Mouse (Mus musculus): ENCODE results near the gene Taf12. TPM values are rescaled to one million over a fixed set of nuclear protein-coding genes. Genes with fewer than 3 reads are reported as not detected.

Gene Taf12
- total and polyA plus RNA-seq, 3 experiments = 62.6 to 76.4 TPM; not detected in 1

DNA sequence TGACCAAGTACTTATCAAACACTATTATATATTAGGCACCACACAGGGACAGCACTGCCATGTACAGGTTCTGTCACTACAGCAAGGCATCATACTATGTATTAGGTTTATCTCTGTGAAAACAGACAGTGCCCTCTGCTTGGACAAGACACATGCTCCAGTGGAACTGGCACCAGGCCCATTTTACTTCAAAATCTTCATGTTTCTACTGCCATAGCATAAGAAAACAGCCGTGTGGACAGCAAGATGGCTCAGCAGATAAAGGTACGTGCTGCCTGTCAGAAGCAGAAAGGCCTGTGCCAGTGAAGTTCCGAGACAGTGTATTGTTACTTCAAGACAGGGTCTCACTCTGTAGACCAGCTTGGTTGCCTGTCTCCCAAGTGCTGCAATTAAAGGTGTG is 33.0 kb upstream of the Taf12 start:
- Histone ChIP-seq H3K9me3 (replicated peaks; ENCODE audit: insufficient read depth, low read length) (no peaks in the 10 kb centered on the region), H3K4me1 (ENCODE audit: control insufficient read depth in 1 of 2, insufficient read depth in 2 of 2, low read length in 2 of 2) (peaks cover 12 to 19% of the 10 kb centered on the region in 2 experiments), H3K79me2 (ENCODE audit: control insufficient read depth, insufficient read depth, low read length, poor library complexity) (no peaks in the 10 kb centered on the region), H3K9ac (ENCODE audit: control insufficient read depth, low read depth, low read length, poor library complexity, severe bottlenecking) (no peak overlapping the region), H3K27ac (ENCODE audit: control insufficient read depth, low read depth, low read length) (peak overlapping the region; percentile 53), H3K4me3 (ENCODE audit: control insufficient read depth in 1 of 2, insufficient read depth in 1 of 2, low read depth in 2 of 2, low read length in 2 of 2) (no peak overlapping the region), H3K27me3 (ENCODE audit: control insufficient read depth in 1 of 2, insufficient read depth in 2 of 2, low read length in 2 of 2) (no peaks in the 10 kb centered on the region), H3K36me3 (ENCODE audit: control insufficient read depth in 1 of 2, insufficient read depth in 2 of 2, low read length in 2 of 2) (peaks cover 3 to 24% of the 10 kb centered on the region in 2 experiments)
- TF ChIP-seq ETS1 (IDR thresholded peaks at IDR 0.05; ENCODE audit: low read depth, low read length) (peak; percentile 49; the same call in 1 of the 2 replicates), MXI1 (IDR thresholded peaks at IDR 0.05; ENCODE audit: low read depth, low read length) (0 out of 2 replicates have a peak, but pooled peaks have one; percentile 37), ELF1 (IDR thresholded peaks at IDR 0.05; ENCODE audit: low read depth, low read length) (no peak), TAL1 (IDR thresholded peaks at IDR 0.05; ENCODE audit: low read length) (peak; percentile 90), RAD21 (IDR thresholded peaks at IDR 0.05; ENCODE audit: low read depth, low read length) (no peak), NRF1 (IDR thresholded peaks at IDR 0.05; ENCODE audit: insufficient read depth, low read depth, low read length, poor library complexity, severe bottlenecking) (no peak), MYC (IDR thresholded peaks at IDR 0.05; ENCODE audit: low read depth, low read length) (peak; percentile 59; the same call in 1 of the 2 replicates), EP300 (IDR thresholded peaks at IDR 0.05; ENCODE audit: low read depth in 1 of 2, low read length in 2 of 2) (peak; percentile 7 to 58; a peak in 1 of 4 replicates), MAFK (IDR thresholded peaks at IDR 0.05; ENCODE audit: borderline replicate concordance, low read depth, low read length) (no peak), GATA1 (IDR thresholded peaks at IDR 0.05; ENCODE audit: low read depth, low read length) (peak; percentile 74)
- peak; percentile 80 for DNase-seq (ENCODE audit: low read depth, low spot score)

DNA sequence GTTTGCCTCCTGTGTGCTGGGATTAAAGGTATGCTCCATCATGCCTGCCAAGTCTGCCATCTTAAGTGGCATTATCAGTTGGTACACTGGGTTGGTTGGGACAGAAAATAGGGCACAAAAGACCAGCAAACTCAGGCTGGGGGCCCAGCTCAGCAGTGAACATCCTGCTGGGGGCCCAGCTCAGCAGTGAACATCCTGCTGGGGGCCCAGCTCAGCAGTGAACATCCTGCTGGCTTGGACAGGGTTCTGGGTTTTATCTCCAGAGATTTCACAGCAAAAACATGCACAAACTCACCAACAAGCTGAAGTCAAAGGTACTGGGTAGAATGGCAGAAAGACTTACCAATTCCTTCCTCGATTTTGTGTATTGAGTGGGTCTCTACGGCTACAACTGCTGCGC is 28.5 kb upstream of the Taf12 start:
- H3K27ac ChIP-seq (ENCODE audit: control insufficient read depth, low read depth, low read length) = no peak overlapping the region
- peaks cover 5 to 18% of the 10 kb centered on the region in 2 experiments for H3K36me3 ChIP-seq (ENCODE audit: control insufficient read depth in 1 of 2, insufficient read depth in 2 of 2, low read length in 2 of 2)
- H3K79me2 ChIP-seq (ENCODE audit: control insufficient read depth, insufficient read depth, low read length, poor library complexity) = no peaks in the 10 kb centered on the region
- peaks cover 8 to 10% of the 10 kb centered on the region in 2 experiments for H3K4me1 ChIP-seq (ENCODE audit: control insufficient read depth in 1 of 2, insufficient read depth in 2 of 2, low read length in 2 of 2)
- H3K9ac ChIP-seq (ENCODE audit: control insufficient read depth, low read depth, low read length, poor library complexity, severe bottlenecking) = no peak overlapping the region
- no peaks in the 10 kb centered on the region for H3K27me3 ChIP-seq (ENCODE audit: control insufficient read depth in 1 of 2, insufficient read depth in 2 of 2, low read length in 2 of 2)
- no peak overlapping the region for H3K4me3 ChIP-seq (ENCODE audit: control insufficient read depth in 1 of 2, insufficient read depth in 1 of 2, low read depth in 2 of 2, low read length in 2 of 2)
- TF ChIP-seq GATA1 (IDR thresholded peaks at IDR 0.05; ENCODE audit: low read depth, low read length) (no peak), RCOR1 (IDR thresholded peaks at IDR 0.05; ENCODE audit: low read depth, low read length) (no peak), KAT2A (conservative IDR thresholded peaks at IDR 0.05; ENCODE audit: low read depth, low read length) (no peak), TAL1 (IDR thresholded peaks at IDR 0.05; ENCODE audit: low read length) (no peak), TCF12 (IDR thresholded peaks at IDR 0.05; ENCODE audit: low read depth, low read length) (no peak), E2F4 (IDR thresholded peaks at IDR 0.05; ENCODE audit: borderline replicate concordance, low read depth, low read length) (no peak), ZKSCAN1 (IDR thresholded peaks at IDR 0.05; ENCODE audit: low read depth, low read length) (no peak), SIN3A (IDR thresholded peaks at IDR 0.05; ENCODE audit: low read length) (no peak), MEF2A (IDR thresholded peaks at IDR 0.05; ENCODE audit: extremely low read depth, insufficient replicate concordance, low read depth, low read length, poor library complexity, severe bottlenecking) (no peak), MYB (IDR thresholded peaks at IDR 0.05; ENCODE audit: low read depth, low read length) (no peak), MAX (IDR thresholded peaks at IDR 0.05; ENCODE audit: low read length) (no peak), CHD2 (IDR thresholded peaks at IDR 0.05; ENCODE audit: low read length) (no peak), USF1 (IDR thresholded peaks at IDR 0.05; ENCODE audit: low read depth, low read length) (no peak), EP300 (IDR thresholded peaks at IDR 0.05; ENCODE audit: low read depth in 1 of 2, low read length in 2 of 2) (no peak), SMC3 (IDR thresholded peaks at IDR 0.05; ENCODE audit: low read depth, low read length) (no peak), TBP (IDR thresholded peaks at IDR 0.05; ENCODE audit: low read depth, low read length) (no peak), UBTF (IDR thresholded peaks at IDR 0.05; ENCODE audit: borderline replicate concordance, insufficient read depth, low read depth, low read length) (no peak)
- DNase-seq (ENCODE audit: low read depth, low spot score) = no peak
- no peaks in the 10 kb centered on the region for H3K9me3 ChIP-seq (replicated peaks; ENCODE audit: insufficient read depth, low read length)

Measured in MEL (cell line).